18 mouse cellular contexts compared by ENCODE assay signal in the genomic region with DNA sequence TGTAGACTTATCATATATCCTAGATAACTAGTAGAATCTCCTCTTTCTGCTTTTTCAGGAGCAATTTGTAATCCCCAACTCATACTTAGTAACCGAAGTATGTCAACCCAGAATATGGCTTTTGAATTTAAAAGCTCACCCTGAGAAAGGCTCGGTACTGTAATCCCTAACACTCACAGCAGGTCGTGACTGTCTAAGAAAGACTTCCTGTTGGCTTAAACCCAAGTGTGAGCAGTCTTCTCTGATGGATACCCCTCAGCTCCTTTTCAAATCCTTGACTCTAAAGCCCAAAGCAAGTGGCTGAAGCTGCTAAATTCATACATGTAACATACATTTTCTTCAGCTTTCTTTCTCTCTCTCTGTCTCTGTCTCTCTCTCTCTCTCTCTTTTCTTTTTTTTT. TPM values are rescaled to one million over a fixed set of nuclear protein-coding genes. Genes with fewer than 3 reads are reported as not detected.
"Had no signal": no experiment of that assay in that cellular context is flagged by ENCODE, and none has a peak within 500 bp of the region (broad histone marks: within the 10 kb centered on the region; RNA-seq: fewer than 3 reads in every experiment).

No protein-coding gene starts in this region.

- H3K9me3 ChIP-seq: midbrain, embryonic 12.5 days; neural tube, embryonic 12.5 days; stomach, embryonic 15.5 days had no signal

- ATAC-seq: midbrain, embryonic 16.5 days had no signal

- H3K27ac ChIP-seq: midbrain, embryonic 10.5 days; midbrain, embryonic 12.5 days; neural tube, embryonic 12.5 days; stomach, embryonic 15.5 days; stomach, postnatal 0 days had no signal

- H3K4me3 ChIP-seq: midbrain, embryonic 10.5 days; midbrain, embryonic 12.5 days; myocyte; neural tube, embryonic 12.5 days; stomach, embryonic 15.5 days had no signal

- DNase-seq: lung, adult 18-20 months; lung, embryonic 14.5 days; lung, postnatal 10 days; lung, postnatal 4 days; midbrain, embryonic 14.5 days; right cerebral cortex, postnatal 14 days; thymus, adult 2 months; thymus, postnatal 25 days; thymus, postnatal 4 days had no signal

- H3K9ac ChIP-seq: lung, embryonic 14.5 days; midbrain, embryonic 12.5 days; neural tube, embryonic 12.5 days; stomach, embryonic 15.5 days had no signal

- H3K4me1 ChIP-seq: midbrain, embryonic 10.5 days; midbrain, embryonic 12.5 days; neural tube, embryonic 12.5 days; stomach, embryonic 15.5 days had no signal

- H3K36me3 ChIP-seq: midbrain, embryonic 10.5 days; midbrain, embryonic 12.5 days; neural tube, embryonic 12.5 days; stomach, embryonic 15.5 days had no signal

- H3K4me2 ChIP-seq: lung, embryonic 14.5 days; midbrain, embryonic 12.5 days; neural tube, embryonic 12.5 days; stomach, embryonic 15.5 days had no signal

- H3K27me3 ChIP-seq: midbrain, embryonic 12.5 days; neural tube, embryonic 12.5 days; stomach, embryonic 15.5 days had no signal

RNA-seq across cellular contexts. Expression of a gene that starts 11.0 kb away (rescaled TPM):
- polyA plus RNA-seq: lung, embryonic 14.5 days; lung, embryonic 16.5 days; midbrain, embryonic 10.5 days; midbrain, embryonic 12.5 days; midbrain, embryonic 14.5 days; midbrain, embryonic 16.5 days; myocyte; neural tube, embryonic 12.5 days; neural tube, embryonic 14.5 days; stomach, embryonic 15.5 days; stomach, postnatal 0 days had no signal
